Mouse (Mus musculus): ENCODE results near the gene Kcnq2. TPM values are rescaled to one million over a fixed set of nuclear protein-coding genes. Genes with fewer than 3 reads are reported as not detected.
A peak's percentile ranks its signal among the peaks of the same experiment; 100 is the strongest.

Kcnq2 gene
- polyA plus RNA-seq, 1 experiment = not detected

- no peak overlapping the region for H3K4me3 ChIP-seq (ENCODE audit: extremely low read depth, insufficient read depth, insufficient read length)
- no peaks in the 10 kb centered on the region for H3K27me3 ChIP-seq (ENCODE audit: control insufficient read depth, insufficient read depth, low read length)
- no peak for DNase-seq (ENCODE audit: low read depth in 1 of 2, low spot score in 2 of 2)
- WGBS = 38% methylated on average over 4 of the region's 4 CpGs
- no peaks in the 10 kb centered on the region for H3K36me3 ChIP-seq (ENCODE audit: control insufficient read depth, insufficient read depth, low read length)
- H3K27ac ChIP-seq (ENCODE audit: insufficient read depth, low read length) = no peak overlapping the region
- no peak for TF ChIP-seq CTCF (IDR thresholded peaks at IDR 0.05; ENCODE audit: extremely low read depth, insufficient read depth, insufficient read length, insufficient replicate concordance)
- no peak for TF ChIP-seq POLR2A (IDR thresholded peaks at IDR 0.05; ENCODE audit: low read depth, low read length)
- no peaks in the 10 kb centered on the region for H3K4me1 ChIP-seq (ENCODE audit: control insufficient read depth, insufficient read depth, insufficient read length)
Measured at GRCm38 (mm10) chr2:181083945-181084344, 51.2 kb downstream of the Kcnq2 start.

- Histone ChIP-seq H3K27ac (ENCODE audit: insufficient read depth, low read length) (no peak overlapping the region), H3K4me1 (ENCODE audit: control insufficient read depth, insufficient read depth, insufficient read length) (no peaks in the 10 kb centered on the region), H3K36me3 (ENCODE audit: control insufficient read depth, insufficient read depth, low read length) (no peaks in the 10 kb centered on the region), H3K27me3 (ENCODE audit: control insufficient read depth, insufficient read depth, low read length) (no peaks in the 10 kb centered on the region), H3K4me3 (ENCODE audit: extremely low read depth, insufficient read depth, insufficient read length) (no peak overlapping the region)
- DNase-seq (ENCODE audit: low read depth in 1 of 2, low spot score in 2 of 2) = no peak
- 53% methylated on average over 5 of the region's 5 CpGs for WGBS
- TF ChIP-seq POLR2A (IDR thresholded peaks at IDR 0.05; ENCODE audit: low read depth, low read length) (no peak), CTCF (IDR thresholded peaks at IDR 0.05; ENCODE audit: extremely low read depth, insufficient read depth, insufficient read length, insufficient replicate concordance) (no peak)
Measured at GRCm38 (mm10) chr2:181080886-181081285, 54.2 kb downstream of the Kcnq2 start.

GRCm38 (mm10) chr2:181079518-181079917 lies 55.6 kb downstream of the Kcnq2 start:
- TF ChIP-seq POLR2A (IDR thresholded peaks at IDR 0.05; ENCODE audit: low read depth, low read length) = no peak
- TF ChIP-seq CTCF (IDR thresholded peaks at IDR 0.05; ENCODE audit: extremely low read depth, insufficient read depth, insufficient read length, insufficient replicate concordance) = no peak
- H3K4me3 ChIP-seq (ENCODE audit: extremely low read depth, insufficient read depth, insufficient read length) = no peak overlapping the region
- H3K36me3 ChIP-seq (ENCODE audit: control insufficient read depth, insufficient read depth, low read length) = no peaks in the 10 kb centered on the region
- H3K4me1 ChIP-seq (ENCODE audit: control insufficient read depth, insufficient read depth, insufficient read length) = no peaks in the 10 kb centered on the region
- DNase-seq (ENCODE audit: low read depth in 1 of 2, low spot score in 2 of 2) = no peak
- H3K27ac ChIP-seq (ENCODE audit: insufficient read depth, low read length) = no peak overlapping the region
- 89% methylated on average over 2 of the region's 2 CpGs for WGBS
- no peaks in the 10 kb centered on the region for H3K27me3 ChIP-seq (ENCODE audit: control insufficient read depth, insufficient read depth, low read length)

GRCm38 (mm10) chr2:181078908-181079307 lies 56.2 kb downstream of the Kcnq2 start:
- DNase-seq (ENCODE audit: low read depth in 1 of 2, low spot score in 2 of 2) = no peak
- H3K4me1 ChIP-seq (ENCODE audit: control insufficient read depth, insufficient read depth, insufficient read length) = no peaks in the 10 kb centered on the region
- no peak for TF ChIP-seq CTCF (IDR thresholded peaks at IDR 0.05; ENCODE audit: extremely low read depth, insufficient read depth, insufficient read length, insufficient replicate concordance)
- TF ChIP-seq POLR2A (IDR thresholded peaks at IDR 0.05; ENCODE audit: low read depth, low read length) = no peak
- H3K27me3 ChIP-seq (ENCODE audit: control insufficient read depth, insufficient read depth, low read length) = no peaks in the 10 kb centered on the region
- WGBS = 83% methylated on average over 2 of the region's 2 CpGs
- H3K36me3 ChIP-seq (ENCODE audit: control insufficient read depth, insufficient read depth, low read length) = no peaks in the 10 kb centered on the region
- H3K27ac ChIP-seq (ENCODE audit: insufficient read depth, low read length) = no peak overlapping the region
- H3K4me3 ChIP-seq (ENCODE audit: extremely low read depth, insufficient read depth, insufficient read length) = no peak overlapping the region

GRCm38 (mm10) chr2:181075501-181075900 lies 59.6 kb downstream of the Kcnq2 start:
- H3K36me3 ChIP-seq (ENCODE audit: control insufficient read depth, insufficient read depth, low read length) = no peaks in the 10 kb centered on the region
- 85% methylated on average over 12 of the region's 12 CpGs for WGBS
- H3K27me3 ChIP-seq (ENCODE audit: control insufficient read depth, insufficient read depth, low read length) = no peaks in the 10 kb centered on the region
- no peak overlapping the region for H3K4me3 ChIP-seq (ENCODE audit: extremely low read depth, insufficient read depth, insufficient read length)
- no peak for DNase-seq (ENCODE audit: low read depth in 1 of 2, low spot score in 2 of 2)
- no peaks in the 10 kb centered on the region for H3K4me1 ChIP-seq (ENCODE audit: control insufficient read depth, insufficient read depth, insufficient read length)
- TF ChIP-seq POLR2A (IDR thresholded peaks at IDR 0.05; ENCODE audit: low read depth, low read length) (no peak), CTCF (IDR thresholded peaks at IDR 0.05; ENCODE audit: extremely low read depth, insufficient read depth, insufficient read length, insufficient replicate concordance) (no peak)
- H3K27ac ChIP-seq (ENCODE audit: insufficient read depth, low read length) = no peak overlapping the region

GRCm38 (mm10) chr2:181072403-181072714 lies 62.7 kb downstream of the Kcnq2 start:
- Histone ChIP-seq H3K4me3 (ENCODE audit: extremely low read depth, insufficient read depth, insufficient read length) (no peak overlapping the region), H3K4me1 (ENCODE audit: control insufficient read depth, insufficient read depth, insufficient read length) (no peaks in the 10 kb centered on the region), H3K36me3 (ENCODE audit: control insufficient read depth, insufficient read depth, low read length) (no peaks in the 10 kb centered on the region), H3K27ac (ENCODE audit: insufficient read depth, low read length) (no peak overlapping the region), H3K27me3 (ENCODE audit: control insufficient read depth, insufficient read depth, low read length) (no peaks in the 10 kb centered on the region)
- WGBS = 5% methylated on average over 1 of the region's 1 CpGs
- TF ChIP-seq POLR2A (IDR thresholded peaks at IDR 0.05; ENCODE audit: low read depth, low read length) = no peak
- TF ChIP-seq CTCF (IDR thresholded peaks at IDR 0.05; ENCODE audit: extremely low read depth, insufficient read depth, insufficient read length, insufficient replicate concordance) = no peak
- DNase-seq (ENCODE audit: low read depth in 1 of 2, low spot score in 2 of 2) = no peak

- H3K4me1 ChIP-seq (ENCODE audit: control insufficient read depth, insufficient read depth, insufficient read length) = no peaks in the 10 kb centered on the region
- H3K27ac ChIP-seq (ENCODE audit: insufficient read depth, low read length) = no peak overlapping the region
- TF ChIP-seq POLR2A (IDR thresholded peaks at IDR 0.05; ENCODE audit: low read depth, low read length) (no peak), CTCF (IDR thresholded peaks at IDR 0.05; ENCODE audit: extremely low read depth, insufficient read depth, insufficient read length, insufficient replicate concordance) (peak; percentile 74; the same call in 1 of the 2 replicates)
- H3K36me3 ChIP-seq (ENCODE audit: control insufficient read depth, insufficient read depth, low read length) = no peaks in the 10 kb centered on the region
- DNase-seq (ENCODE audit: low read depth in 1 of 2, low spot score in 2 of 2) = peak; percentile 12 to 41
- H3K4me3 ChIP-seq (ENCODE audit: extremely low read depth, insufficient read depth, insufficient read length) = no peak overlapping the region
- 69% methylated on average over 7 of the region's 7 CpGs for WGBS
- no peaks in the 10 kb centered on the region for H3K27me3 ChIP-seq (ENCODE audit: control insufficient read depth, insufficient read depth, low read length)
Measured at GRCm38 (mm10) chr2:181071706-181072402, 63.2 kb downstream of the Kcnq2 start.

Measured in spleen, adult 2 months (tissue).